Mouse (Mus musculus): ENCODE measurements at regions not wholly inside any gene's neighbourhood (a gene's known extent, or its start where the extent isn't known, plus 50 kb on each side); places are given as distances from the start of the nearest gene placed in this dataset.

DNA sequence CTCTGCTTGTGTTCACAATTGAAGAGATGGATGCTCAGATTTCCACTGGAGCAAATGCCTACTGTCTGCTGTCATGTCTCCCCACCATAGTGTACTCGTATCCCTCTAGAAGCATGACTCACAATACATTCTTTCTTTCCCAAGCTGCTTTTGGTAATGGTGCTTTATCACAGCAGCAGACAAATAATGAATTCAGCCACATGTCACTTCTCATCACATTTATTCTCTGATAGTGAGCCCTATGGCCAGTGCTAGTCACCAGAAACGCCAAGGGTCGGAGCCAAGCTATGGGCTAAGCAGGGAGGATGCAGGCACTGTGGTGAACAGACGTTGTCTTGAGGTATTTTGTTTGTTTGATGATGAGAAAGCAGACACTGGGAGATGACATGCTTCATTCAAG, 388.2 kb upstream of the Trib2 start:
- DNase-seq: peak; percentile 38
- intact Hi-C loops (cut with DNase I): no loop called here

DNA sequence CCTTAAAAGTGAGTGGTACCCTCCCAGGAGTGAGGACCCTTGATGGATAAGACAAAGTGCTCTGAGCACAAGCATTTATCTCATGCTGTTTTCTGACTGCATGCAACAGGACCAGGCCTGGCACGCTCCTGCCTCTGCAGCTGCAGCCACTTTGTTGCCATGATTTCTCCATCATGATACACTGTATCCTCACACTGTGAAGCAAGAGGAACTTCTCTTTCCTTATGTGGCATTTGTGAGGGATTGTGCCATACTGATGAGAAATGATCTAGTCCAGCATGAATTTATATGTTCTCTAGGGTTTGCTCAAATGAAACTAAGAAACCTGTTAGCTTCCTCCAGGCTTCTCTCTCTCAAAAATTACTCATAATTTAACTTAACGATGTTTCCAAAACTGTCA, 380.2 kb upstream of the Trib2 start:
- DNase-seq: no peak
- intact Hi-C loops (cut with DNase I): no loop called here

DNA sequence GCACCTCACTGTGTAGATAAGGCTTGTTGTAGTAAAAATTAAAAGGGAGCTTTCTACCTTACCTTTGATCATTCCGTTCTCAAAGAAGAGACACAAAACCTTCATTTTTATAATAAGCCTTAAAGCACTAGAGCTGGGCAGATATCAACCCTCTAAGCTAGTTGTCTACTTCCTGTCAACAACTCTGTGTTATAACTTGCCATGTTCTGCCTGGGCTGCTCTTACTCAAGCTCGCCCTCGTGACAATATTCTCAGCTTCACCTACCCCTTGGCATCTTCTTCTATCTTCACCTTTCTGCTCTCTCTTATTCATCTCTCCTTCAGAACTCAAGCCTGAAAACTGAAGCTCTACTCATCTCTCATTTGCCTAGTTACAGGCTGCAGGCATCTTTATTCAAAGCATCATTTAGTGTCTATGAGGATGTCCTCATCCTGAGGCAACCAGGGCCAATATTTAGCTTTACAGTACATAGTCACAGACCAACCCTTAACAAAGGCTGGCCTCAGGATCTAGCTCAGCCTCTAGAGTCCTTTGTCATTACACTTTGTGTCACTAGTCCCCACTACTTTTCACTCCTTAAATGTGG, 375.2 kb upstream of the Trib2 start:
- intact Hi-C loops (cut with DNase I): no loop called here
- no peak for DNase-seq

DNA sequence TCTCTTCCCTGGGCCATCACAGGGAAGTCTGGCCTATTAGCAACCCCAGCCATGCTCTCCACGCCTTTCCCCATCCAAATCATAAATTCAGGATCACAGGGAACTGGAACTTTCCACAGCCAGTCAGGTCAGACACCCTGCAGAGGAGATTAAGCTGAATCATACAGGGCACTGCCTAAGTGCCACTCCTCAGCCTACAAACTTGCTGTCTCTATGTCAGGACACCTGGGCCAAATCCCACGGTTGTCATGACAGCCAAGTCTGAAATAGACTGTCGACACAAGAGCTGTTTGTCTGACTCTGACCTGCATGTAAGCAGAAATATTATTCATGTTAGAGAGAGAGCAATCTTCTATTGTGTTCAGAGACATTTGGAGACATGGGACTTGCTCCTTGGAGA, 374.0 kb upstream of the Trib2 start:
- intact Hi-C loops (cut with DNase I): no loop called here
- no peak for DNase-seq

DNA sequence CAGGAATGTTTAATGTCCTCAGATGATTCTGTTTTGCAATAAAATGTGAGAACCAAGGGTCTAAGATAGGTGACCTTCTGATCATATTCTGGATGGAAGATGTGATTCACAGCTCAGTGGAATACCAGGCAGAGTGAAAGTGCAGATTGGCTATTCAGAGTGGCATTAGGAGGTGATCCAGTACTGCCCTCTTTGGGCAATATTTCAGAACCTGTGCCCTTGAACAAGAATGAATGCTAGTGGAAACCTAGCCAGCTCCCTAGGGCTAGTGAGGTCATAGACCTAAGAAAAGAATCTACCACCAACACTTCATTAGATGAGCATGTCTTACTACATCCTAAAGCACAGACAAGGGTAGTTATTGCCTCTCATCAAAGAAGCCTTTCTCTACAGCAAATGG, 372.7 kb upstream of the Trib2 start:
- DNase-seq: no peak
- intact Hi-C loops (cut with DNase I): no loop called here

DNA sequence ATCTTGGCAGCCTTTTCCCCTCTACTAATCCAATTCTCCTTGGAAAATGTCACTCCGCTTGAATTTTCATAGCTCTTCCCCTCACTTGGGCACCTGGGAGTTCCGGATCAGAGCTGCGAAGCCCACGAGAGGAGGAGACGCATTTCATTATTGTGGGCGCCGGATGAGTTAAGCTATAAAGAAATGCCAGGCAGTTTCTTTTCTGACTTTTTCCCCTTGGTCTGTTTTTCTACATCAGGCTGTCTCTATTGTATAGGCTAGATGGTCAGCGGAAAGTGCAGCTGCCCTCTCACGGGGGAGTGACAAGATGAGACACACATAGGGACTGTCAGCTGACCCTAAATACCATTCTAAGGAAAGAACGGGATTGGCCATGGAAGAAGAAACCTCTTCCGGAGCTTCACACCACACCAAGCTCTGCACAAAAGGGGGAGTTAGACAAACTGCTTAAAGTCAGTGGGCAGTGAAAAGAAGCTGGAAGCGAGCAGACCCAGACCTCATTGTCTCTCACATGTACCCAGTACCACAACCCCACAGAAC, 369.3 kb upstream of the Trib2 start:
- intact Hi-C loops (cut with DNase I): no loop called here
- DNase-seq: no peak

DNA sequence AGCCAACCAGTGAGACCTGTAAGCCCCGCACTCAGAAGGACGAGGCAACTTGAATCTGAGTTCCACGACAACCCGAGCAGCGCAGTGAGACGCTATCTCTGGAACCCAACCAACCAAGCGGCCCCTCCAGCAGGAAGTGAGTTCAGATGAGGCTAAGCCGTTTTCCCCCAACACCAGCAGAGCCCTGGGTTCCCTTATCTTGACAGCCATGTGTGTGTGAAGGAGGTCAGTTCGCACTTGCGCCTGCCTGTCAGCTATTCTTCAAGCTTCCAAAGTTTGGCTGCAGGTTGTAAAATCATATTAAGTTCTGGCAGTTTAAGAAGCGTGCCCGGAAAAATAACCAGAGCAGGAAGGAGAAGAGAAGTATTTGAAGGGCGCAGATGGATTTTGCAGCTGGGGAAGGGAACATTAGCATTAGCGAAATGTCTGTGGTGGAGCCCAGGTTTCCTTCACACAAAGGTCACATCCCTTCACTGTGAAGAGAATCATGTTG, 368.8 kb upstream of the Trib2 start:
- intact Hi-C loops (cut with DNase I): no loop called here
- DNase-seq: no peak

DNA sequence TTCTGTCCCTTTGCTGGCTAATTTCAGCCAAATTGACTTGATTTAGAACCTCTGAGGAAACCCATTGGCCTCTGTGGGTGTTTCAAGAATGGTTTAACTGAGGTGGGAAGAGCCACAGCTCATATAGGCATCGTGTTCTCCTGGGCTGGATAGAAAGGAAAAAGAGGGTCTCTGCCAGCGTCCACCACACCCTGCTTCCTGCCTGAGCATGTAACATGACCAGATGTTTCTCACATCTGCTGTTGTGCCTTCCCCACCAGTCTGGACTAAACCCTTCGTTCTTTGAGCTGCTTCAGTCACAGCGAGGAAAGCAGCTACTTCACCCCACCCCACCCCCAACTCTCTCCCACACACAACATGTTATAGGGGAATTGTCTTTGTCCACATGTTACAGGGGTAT, 366.3 kb upstream of the Trib2 start:
- DNase-seq: no peak
- intact Hi-C loops (cut with DNase I): no loop called here

DNA sequence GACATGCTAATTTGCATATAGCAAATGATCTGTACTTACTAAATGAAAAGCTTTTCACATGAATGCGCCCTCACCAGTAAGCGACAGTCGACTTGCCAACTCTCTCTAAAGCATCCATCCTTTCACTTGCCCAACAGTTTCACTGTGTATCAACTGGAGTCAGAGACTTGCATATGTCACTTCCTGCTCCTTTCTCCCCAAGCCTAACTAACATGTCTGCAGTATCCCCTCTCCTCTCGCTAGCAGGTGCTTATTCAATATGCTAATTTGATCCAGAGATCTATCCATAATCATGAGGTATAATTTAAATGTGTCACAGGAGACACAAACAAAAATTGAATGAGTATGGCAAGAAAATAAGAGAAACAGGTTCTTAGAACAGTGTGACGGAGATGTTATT, 364.9 kb upstream of the Trib2 start:
- intact Hi-C loops (cut with DNase I): no loop called here
- no peak for DNase-seq

DNA sequence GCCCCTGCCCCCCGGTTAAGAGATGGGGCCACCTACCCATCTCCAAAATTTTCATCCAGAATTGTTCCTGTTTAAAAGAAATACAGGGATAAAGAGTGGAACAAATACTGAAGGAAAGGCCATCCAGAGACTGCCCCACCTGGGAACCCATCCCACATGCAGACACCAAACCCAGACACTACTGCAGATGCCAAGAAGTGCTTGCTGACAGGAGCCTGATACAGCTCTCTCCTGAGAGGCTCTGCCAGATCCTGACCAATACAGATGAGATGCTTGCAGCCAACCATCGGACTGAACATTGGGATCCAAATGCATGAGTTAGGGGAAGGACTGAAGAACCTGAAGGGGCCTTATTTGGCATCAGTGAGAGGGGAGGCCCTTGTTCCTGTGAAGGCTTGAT, 363.2 kb upstream of the Trib2 start:
- DNase-seq: no peak
- intact Hi-C loops (cut with DNase I): no loop called here

DNA sequence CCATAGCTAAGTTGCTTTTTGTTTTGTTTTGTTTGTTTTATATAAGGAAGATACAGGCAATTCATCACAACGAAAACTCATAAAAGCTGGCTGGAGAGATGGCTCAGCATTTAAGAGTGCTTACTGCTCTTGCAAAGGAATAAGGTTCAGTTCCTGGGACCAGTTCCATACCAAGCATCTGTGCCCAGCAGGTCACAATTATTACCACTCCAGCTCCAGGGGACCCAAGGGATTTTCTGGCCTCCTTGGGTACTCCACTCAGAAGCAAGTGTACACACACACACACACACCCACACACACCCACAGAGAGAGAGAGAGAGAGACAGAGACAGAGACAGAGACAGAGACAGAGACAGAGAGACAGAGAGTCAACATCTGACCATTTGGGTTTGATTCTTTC, 359.6 kb upstream of the Trib2 start:
- intact Hi-C loops (cut with DNase I): no loop called here
- DNase-seq: peak; percentile 27

DNA sequence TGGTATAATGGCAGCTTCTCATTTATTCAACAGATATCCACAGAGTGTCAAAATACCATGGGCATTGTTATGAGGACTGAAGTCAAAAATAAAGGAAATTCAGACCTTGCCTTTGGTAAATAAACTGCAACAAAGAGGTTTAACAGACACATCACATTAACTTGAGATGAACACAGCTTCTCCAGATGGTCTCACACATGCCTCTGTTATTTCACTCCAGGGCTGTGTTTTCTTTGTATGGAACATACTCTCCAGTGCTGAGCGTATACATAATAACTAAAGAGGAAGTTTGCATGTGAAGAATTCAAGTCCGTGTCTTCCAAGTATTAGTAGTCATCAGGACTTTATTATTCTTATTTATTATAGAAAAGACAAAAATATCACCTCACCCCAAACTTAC, 355.5 kb upstream of the Trib2 start:
- no peak for DNase-seq
- intact Hi-C loops (cut with DNase I): no loop called here

DNA sequence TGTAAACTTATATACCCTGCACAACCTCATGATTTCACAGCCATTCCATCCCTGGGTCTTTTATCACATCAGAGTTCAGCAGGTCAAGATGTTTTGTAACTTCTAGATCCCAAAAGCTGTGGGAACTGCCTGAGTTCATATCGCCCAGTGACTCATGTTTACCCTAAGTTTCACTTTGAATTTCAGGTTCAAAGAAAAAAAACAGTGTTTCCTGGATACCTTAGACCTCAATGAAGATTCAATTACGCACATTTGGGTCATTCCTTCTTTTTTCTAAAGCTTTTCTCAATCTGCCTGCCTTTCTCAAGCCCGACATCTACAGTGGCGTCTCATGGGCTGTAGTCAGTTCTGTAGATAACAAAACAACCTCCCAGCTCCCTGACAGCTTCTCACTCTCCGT, 354.9 kb upstream of the Trib2 start:
- no peak for DNase-seq
- intact Hi-C loops (cut with DNase I): no loop called here

DNA sequence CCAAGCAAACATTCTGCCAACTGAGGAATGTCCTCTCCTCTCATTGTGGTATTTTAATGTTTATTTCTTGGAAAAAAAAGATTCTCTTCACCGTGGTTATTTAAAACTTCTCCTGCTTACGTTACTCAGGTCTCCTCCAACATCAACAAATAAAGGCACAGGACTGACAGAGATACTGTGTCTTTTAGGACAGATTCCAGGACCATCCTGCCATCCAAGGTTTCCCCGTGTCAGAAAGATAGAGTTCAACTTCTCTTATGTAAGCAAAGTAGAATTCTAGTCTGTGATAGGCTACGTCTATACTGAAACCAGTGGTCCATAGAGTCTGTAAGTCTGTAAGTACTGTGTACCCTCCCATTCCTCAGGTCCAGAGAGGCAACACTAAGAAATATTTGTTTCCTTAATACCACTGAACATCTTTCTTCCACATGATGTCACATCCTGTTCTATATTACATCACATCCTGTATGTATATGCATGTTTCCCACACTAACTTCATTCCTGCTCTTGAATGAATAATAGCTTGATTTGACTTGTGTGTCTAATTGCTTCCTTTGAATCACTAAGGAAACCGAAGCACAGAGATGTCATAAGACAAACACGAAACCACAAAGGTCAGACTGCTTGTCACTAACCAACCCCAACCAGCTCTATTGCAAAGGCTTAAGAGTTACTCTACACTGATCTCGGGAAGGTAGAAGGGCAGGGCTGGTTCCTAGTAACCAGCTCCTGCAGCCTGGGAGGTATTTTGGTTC, 353.2 kb upstream of the Trib2 start:
- no peak for DNase-seq
- intact Hi-C loops (cut with DNase I): no loop called here

DNA sequence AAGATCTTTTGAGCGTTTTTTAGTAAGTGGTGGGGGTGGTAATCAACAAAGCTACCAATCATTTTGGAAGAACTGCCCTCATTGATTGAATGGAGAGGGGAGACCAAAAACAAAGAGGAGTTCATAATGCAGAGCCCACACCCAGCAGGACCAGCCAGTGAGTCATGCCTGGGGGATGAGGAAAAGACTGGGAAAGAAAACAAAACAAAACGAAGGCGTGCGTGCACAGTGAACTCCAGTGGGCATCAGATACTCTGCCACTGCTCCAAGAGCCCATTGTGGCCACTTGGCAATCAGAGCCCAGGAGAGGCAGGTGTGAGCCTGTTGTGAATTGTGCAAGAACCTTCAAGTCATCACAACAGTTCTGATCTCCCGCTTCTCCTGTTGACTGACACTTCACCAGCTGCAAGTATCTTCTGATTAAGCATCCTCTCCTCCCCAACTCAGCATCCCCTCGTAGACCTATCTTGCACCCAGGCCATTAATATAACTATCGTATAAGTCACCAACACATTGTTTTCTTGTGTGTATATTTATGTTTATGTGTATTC, 351.1 kb upstream of the Trib2 start:
- intact Hi-C loops (cut with DNase I): no loop called here
- no peak for DNase-seq

DNA sequence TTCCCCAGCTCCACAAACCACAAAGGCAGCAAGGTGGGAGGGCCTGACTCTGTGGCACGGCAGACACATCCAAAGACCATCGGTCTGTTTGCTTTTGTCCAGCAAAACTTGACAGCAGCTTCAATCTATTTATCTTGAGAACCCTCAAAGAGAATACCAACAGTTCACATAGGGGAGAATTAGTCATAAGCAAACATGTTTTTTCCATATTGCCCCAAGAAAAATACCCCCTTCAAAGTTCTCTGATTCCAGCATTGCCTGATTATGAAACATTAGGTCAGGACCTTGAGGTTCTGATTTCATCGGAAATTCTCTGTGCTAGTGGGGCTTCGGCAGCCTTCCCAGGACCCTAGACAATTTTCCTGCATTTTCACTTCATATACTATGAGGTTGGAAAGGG, 348.4 kb upstream of the Trib2 start:
- DNase-seq: no peak
- intact Hi-C loops (cut with DNase I): no loop called here

DNA sequence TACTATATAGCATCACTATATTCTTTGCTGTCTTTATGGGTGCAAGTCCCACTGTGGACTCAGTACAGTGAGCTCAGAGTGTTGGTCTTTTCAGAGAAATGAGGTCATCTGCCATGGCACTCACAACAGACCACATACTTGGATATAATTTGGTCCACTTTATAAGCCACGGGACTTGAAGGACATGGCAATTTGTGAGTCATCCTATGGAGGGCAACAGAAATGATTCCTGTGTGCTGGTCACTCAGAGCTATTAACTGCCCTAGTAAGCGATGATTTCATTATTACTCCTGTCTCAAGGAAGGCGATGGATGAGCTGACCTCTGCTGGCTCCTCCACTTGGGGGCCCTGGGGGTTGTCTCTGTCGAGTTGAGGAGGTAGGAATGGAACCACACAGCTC, 345.2 kb upstream of the Trib2 start:
- DNase-seq: no peak
- intact Hi-C loops (cut with DNase I): no loop called here

DNA sequence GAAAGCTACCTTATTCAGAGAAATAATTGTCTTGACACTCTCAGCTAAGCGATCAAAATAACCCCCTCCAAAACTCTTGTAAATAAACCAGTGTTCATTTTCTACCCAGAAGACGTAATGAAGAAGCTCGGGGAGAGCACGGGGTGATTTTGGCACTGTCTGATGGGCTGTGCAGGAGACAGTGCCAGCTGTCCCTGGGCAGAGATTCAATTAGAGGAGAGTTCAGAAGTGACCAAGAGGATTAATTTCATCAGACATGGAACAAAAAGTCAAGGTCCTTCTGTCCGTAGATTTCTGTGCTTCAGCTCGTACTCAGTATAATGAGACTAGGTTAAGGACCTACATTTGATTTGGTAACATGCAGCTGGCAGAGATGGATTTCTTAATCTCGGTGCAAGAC, 341.2 kb upstream of the Trib2 start:
- DNase-seq: peak; percentile 85
- intact Hi-C loops (cut with DNase I): loop anchor here (10.0 kb wide), 1 partner anchor 347 kb away; no protein-coding TSS in a partner anchor

DNA sequence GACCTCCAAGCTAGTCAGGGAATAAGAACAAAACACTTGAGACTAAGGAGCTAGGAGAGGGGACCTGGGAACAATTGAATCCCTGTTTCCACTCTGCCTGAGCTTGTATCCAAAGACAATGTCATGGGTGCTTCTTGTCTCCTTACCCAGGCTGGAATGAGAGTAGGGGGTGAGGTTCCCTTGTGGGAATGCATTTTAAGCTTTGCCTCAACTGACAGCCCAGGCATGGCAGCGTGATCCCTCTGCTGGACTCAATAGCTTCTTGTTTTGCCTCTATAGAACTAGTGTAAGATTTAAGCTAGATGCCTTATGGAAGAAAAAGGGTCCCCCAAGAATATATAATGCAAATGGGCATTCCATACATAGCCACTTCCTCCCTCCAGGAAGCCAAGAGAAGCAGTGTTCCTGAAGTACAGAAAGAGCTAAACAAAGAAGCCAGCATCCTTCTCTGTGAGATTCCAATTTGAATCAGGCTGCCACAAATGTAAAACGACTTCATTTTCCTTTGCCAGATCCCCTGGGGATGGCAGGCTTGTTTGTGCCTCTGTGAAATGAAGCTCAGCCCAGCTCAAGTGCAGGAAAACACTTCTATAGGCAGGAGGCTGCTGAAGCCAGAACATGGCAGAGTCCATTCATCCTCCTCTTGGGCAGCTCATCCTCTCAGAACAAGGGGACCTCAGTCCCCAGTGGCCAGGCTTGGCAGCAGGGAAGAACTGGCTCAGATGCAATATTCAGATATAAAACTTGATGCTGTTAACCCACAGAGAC, 339.3 kb upstream of the Trib2 start:
- intact Hi-C loops (cut with DNase I): loop anchor here (10.0 kb wide), 1 partner anchor 349 kb away; no protein-coding TSS in a partner anchor
- peak; percentile 72 for DNase-seq

DNA sequence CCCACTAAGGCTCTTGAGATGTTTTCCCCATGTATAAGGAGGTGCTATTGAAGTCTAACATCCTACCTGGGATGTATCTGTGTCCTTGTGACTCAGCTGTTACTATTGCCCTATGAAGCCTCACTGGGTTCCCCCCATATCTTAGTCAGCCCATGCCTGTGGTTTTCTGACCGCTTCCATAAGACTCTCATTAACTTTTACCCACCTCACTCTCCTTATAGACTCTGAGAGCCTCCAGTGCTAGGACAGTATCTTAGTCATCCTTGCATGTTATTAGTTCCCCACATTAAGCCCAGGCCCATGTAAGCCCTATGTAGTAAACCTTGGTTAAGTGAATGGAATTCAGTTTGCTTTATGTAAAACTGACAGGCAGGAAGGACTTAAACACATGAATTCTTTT, 337.5 kb upstream of the Trib2 start:
- intact Hi-C loops (cut with DNase I): loop anchor here (10.0 kb wide), 1 partner anchor 351 kb away; no protein-coding TSS in a partner anchor

DNA sequence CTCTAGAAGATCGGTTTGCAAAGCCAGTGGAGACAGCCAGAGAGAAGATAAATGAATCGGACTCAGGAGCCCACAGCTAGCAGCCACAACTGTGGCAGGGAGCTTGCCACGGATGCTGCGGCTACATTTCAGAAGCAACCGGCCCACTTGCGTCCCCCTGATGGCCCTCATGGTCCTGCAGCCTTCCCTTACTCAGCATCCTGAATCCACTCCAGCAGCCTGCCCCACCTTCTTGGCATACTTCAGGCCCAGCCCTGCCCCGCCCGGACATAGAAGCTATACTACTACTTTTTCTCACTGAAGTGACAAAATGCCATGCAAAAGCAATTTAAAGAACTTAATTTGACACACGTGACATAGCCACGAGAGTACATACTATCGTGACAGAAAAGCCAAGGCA, 335.4 kb upstream of the Trib2 start:
- intact Hi-C loops (cut with DNase I): loop anchor here (10.0 kb wide), 1 partner anchor 353 kb away; no protein-coding TSS in a partner anchor
- DNase-seq: no peak

More for the DNA sequence above, 337.5 kb upstream of the Trib2 start:
- DNase-seq: no peak

Measured in left cerebral cortex, postnatal 4 days (tissue).